Comparison of ENCODE assay signal across 19 mouse cellular contexts in the genomic region with DNA sequence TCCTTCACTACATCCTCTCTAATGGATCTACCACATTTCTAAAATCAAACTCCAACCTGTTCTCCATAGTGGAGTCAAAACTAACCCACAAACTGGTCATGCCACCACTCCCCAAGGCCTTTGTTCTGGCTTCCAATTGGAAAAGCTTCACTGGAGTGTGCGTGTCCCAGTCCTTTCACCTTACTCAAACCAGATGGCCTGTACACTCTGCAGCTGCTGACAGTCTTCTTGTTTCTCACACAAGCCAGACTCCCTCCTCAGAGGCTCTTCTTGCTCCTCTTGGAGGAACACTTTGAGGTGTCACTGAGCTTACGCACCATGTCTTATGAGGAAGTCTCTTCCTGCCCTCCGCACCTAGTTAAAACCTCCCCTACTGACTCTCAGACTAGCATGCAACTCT. TPM values are rescaled to one million over a fixed set of nuclear protein-coding genes. Genes with fewer than 3 reads are reported as not detected.
DNase-seq lines count a peak whose midpoint lies in the region; ATAC-seq and TF ChIP-seq lines count a peak whose summit lies in the region.
"Had no signal": no experiment of that assay in that cellular context is flagged by ENCODE, and none has a peak within 500 bp of the region (broad histone marks: within the 10 kb centered on the region; RNA-seq: fewer than 3 reads in every experiment).

No protein-coding gene starts in this region.

- H3K4me2 ChIP-seq in embryonic facial prominence, embryonic 12.5 days (replicated peaks), result 0 out of 2 replicates have a peak overlapping the region, but pooled peaks have one; percentile 5
- H3K4me2 ChIP-seq in liver, embryonic 12.5 days, result peak overlapping the region; percentile 7; the same call in 1 of the 2 replicates
- peak overlapping the region; percentile 11; the same call in 1 of the 2 replicates for H3K4me2 ChIP-seq in liver, embryonic 14.5 days (ENCODE audit: low read depth)
- H3K4me2 ChIP-seq: heart, embryonic 12.5 days had no signal

- 84% methylated on average over 3 of the region's 3 CpGs for WGBS in embryonic facial prominence, embryonic 12.5 days
- WGBS in embryonic facial prominence, embryonic 10.5 days, result 86% methylated on average over 3 of the region's 3 CpGs
- WGBS in liver, embryonic 12.5 days (ENCODE audit: insufficient replicate concordance), result 87% methylated on average over 3 of the region's 3 CpGs
- 87% methylated on average over 3 of the region's 3 CpGs for WGBS in liver, embryonic 14.5 days (ENCODE audit: insufficient replicate concordance)

- no peak overlapping the region for H3K27ac ChIP-seq in embryonic facial prominence, embryonic 12.5 days
- no peak overlapping the region for H3K27ac ChIP-seq in embryonic facial prominence, embryonic 10.5 days (replicated peaks)
- no peak overlapping the region for H3K27ac ChIP-seq in liver, embryonic 12.5 days
- no peak overlapping the region for H3K27ac ChIP-seq in liver, embryonic 14.5 days
- H3K27ac ChIP-seq: hindbrain, embryonic 10.5 days had no signal

- TF ChIP-seq CTCF in liver, embryonic 14.5 days (IDR thresholded peaks at IDR 0.05; ENCODE audit: low read depth), result no peak

- peaks cover 7% of the 10 kb centered on the region; the same call in 1 of the 2 replicates for H3K36me3 ChIP-seq in embryonic facial prominence, embryonic 12.5 days
- H3K36me3 ChIP-seq in embryonic facial prominence, embryonic 10.5 days (replicated peaks), result peaks cover 25% of the 10 kb centered on the region
- H3K36me3 ChIP-seq in liver, embryonic 12.5 days, result peaks cover 14% of the 10 kb centered on the region
- H3K36me3 ChIP-seq in liver, embryonic 14.5 days (replicated peaks; ENCODE audit: control insufficient read depth, insufficient read depth, low read depth), result peaks cover 5% of the 10 kb centered on the region; the same call in 1 of the 2 replicates

- H3K4me1 ChIP-seq in embryonic facial prominence, embryonic 12.5 days, result peaks cover 21% of the 10 kb centered on the region
- H3K4me1 ChIP-seq in embryonic facial prominence, embryonic 10.5 days, result peaks cover 28% of the 10 kb centered on the region
- H3K4me1 ChIP-seq in liver, embryonic 12.5 days, result peaks cover 38% of the 10 kb centered on the region
- peaks cover 14 to 17% of the 10 kb centered on the region in 2 experiments for H3K4me1 ChIP-seq in liver, embryonic 14.5 days (replicated peaks; ENCODE audit: control insufficient read depth in 2 of 2, insufficient read depth in 2 of 2, low read length in 1 of 2)

- ATAC-seq in embryonic facial prominence, embryonic 12.5 days (ENCODE audit: insufficient number of reproducible peaks, insufficient read depth, low FRiP score, low TSS enrichment), result no peak
- no peak for ATAC-seq in liver, embryonic 12.5 days
- ATAC-seq in liver, embryonic 14.5 days (ENCODE audit: insufficient read depth), result no peak
- ATAC-seq: forebrain, embryonic 16.5 days; hindbrain, embryonic 16.5 days; inflammation-experienced regulatory T-cells, adult 6 months had no signal

- H3K9ac ChIP-seq in embryonic facial prominence, embryonic 12.5 days, result no peak overlapping the region
- no peak overlapping the region; the same call in 1 of the 2 replicates for H3K9ac ChIP-seq in liver, embryonic 12.5 days
- H3K9ac ChIP-seq in liver, embryonic 14.5 days (replicated peaks), result no peak overlapping the region
- H3K9ac ChIP-seq: heart, embryonic 12.5 days had no signal

- H3K4me3 ChIP-seq in embryonic facial prominence, embryonic 12.5 days, result no peak overlapping the region
- no peak overlapping the region for H3K4me3 ChIP-seq in embryonic facial prominence, embryonic 10.5 days
- H3K4me3 ChIP-seq in liver, embryonic 12.5 days, result no peak overlapping the region
- H3K4me3 ChIP-seq in liver, embryonic 14.5 days (ENCODE audit: insufficient read depth in 1 of 2, low read depth in 2 of 2, low read length in 2 of 2), result no peak overlapping the region
- H3K4me3 ChIP-seq: heart, embryonic 12.5 days had no signal

- no peaks in the 10 kb centered on the region for H3K27me3 ChIP-seq in embryonic facial prominence, embryonic 12.5 days
- H3K27me3 ChIP-seq in embryonic facial prominence, embryonic 10.5 days (replicated peaks; ENCODE audit: low read depth, poor library complexity, severe bottlenecking), result no peaks in the 10 kb centered on the region
- no peaks in the 10 kb centered on the region for H3K27me3 ChIP-seq in liver, embryonic 12.5 days (replicated peaks)
- H3K27me3 ChIP-seq in liver, embryonic 14.5 days (ENCODE audit: control insufficient read depth, insufficient read depth, low read length), result no peaks in the 10 kb centered on the region
- H3K27me3 ChIP-seq: CH12.LX; heart, embryonic 12.5 days had no signal

- no peak for TF ChIP-seq EP300 in liver, embryonic 14.5 days (IDR thresholded peaks at IDR 0.05; ENCODE audit: low read depth)

- DNase-seq in embryonic facial prominence, embryonic 10.5 days (ENCODE audit: low spot score), result no peak
- DNase-seq in liver (no peak), MN1 (ENCODE audit: low spot score) (peak; percentile 61)
- no peak for DNase-seq in liver, embryonic 14.5 days (ENCODE audit: low read depth in 3 of 3, low spot score in 3 of 3)
- no peak for DNase-seq in right cerebral cortex, postnatal 4 days
- DNase-seq: adrenal gland, postnatal 10 days; cerebellum, adult 11 months; cerebellum, adult 9-11 months; cerebellum, postnatal 36 days; gastrocnemius, postnatal 25 days had no signal

- no peaks in the 10 kb centered on the region for H3K9me3 ChIP-seq in embryonic facial prominence, embryonic 12.5 days
- no peaks in the 10 kb centered on the region for H3K9me3 ChIP-seq in embryonic facial prominence, embryonic 10.5 days
- H3K9me3 ChIP-seq in liver, embryonic 12.5 days (replicated peaks), result no peaks in the 10 kb centered on the region
- H3K9me3 ChIP-seq in liver, embryonic 14.5 days (ENCODE audit: control insufficient read depth, low read length), result no peaks in the 10 kb centered on the region
- H3K9me3 ChIP-seq: heart, embryonic 12.5 days; hindbrain, embryonic 10.5 days had no signal

RNA-seq across cellular contexts. Expression of a gene that starts 3.1 kb away (rescaled TPM):
- 22.3 and 24.8 TPM in 2 replicates for polyA plus RNA-seq in embryonic facial prominence, embryonic 12.5 days (2016; fragmentation: Nextera tagmentation; extraction: Ambion mirVana)
- 13.8 and 15.4 TPM in 2 replicates for polyA plus RNA-seq in embryonic facial prominence, embryonic 10.5 days (2016; fragmentation: Nextera tagmentation; extraction: Ambion mirVana)
- polyA plus RNA-seq in liver, embryonic 12.5 days (2016; fragmentation: Nextera tagmentation; extraction: Ambion mirVana), result 13.0 and 13.8 TPM in 2 replicates
- polyA plus RNA-seq in liver, embryonic 14.5 days (2012; rRNA removed), result 2.7 and 4.0 TPM in 2 replicates
- polyA plus RNA-seq in liver, embryonic 14.5 days (2014; fragmentation: Nextera tagmentation; extraction: Ambion mirVana), result 5.1 and 6.6 TPM in 2 replicates

RNA-seq across cellular contexts. Expression of a gene that starts 3.1 kb away (rescaled TPM):
- polyA plus RNA-seq in embryonic facial prominence, embryonic 12.5 days (2016; fragmentation: Nextera tagmentation; extraction: Ambion mirVana), result 16.6 and 18.0 TPM in 2 replicates
- 19.0 and 19.4 TPM in 2 replicates for polyA plus RNA-seq in embryonic facial prominence, embryonic 10.5 days (2016; fragmentation: Nextera tagmentation; extraction: Ambion mirVana)
- polyA plus RNA-seq in liver, embryonic 12.5 days (2016; fragmentation: Nextera tagmentation; extraction: Ambion mirVana), result 13.0 and 15.3 TPM in 2 replicates
- polyA plus RNA-seq in liver, embryonic 14.5 days (2012; rRNA removed), result 4.8 and 7.9 TPM in 2 replicates
- polyA plus RNA-seq in liver, embryonic 14.5 days (2014; fragmentation: Nextera tagmentation; extraction: Ambion mirVana), result 11.2 and 11.5 TPM in 2 replicates

RNA-seq across cellular contexts. Expression of a gene that starts 27.4 kb away (rescaled TPM):
- 0.15 TPM in 1 of 2 replicates, not detected in the other for polyA plus RNA-seq in embryonic facial prominence, embryonic 12.5 days (2016; fragmentation: Nextera tagmentation; extraction: Ambion mirVana)
- not detected in 2 replicates for polyA plus RNA-seq in embryonic facial prominence, embryonic 10.5 days (2016; fragmentation: Nextera tagmentation; extraction: Ambion mirVana)
- polyA plus RNA-seq in liver, embryonic 12.5 days (2016; fragmentation: Nextera tagmentation; extraction: Ambion mirVana), result not detected in 2 replicates
- polyA plus RNA-seq in liver, embryonic 14.5 days (2012; rRNA removed), result not detected in 2 replicates
- polyA plus RNA-seq in liver, embryonic 14.5 days (2014; fragmentation: Nextera tagmentation; extraction: Ambion mirVana), result not detected in 2 replicates
- polyA plus RNA-seq: forebrain, embryonic 11.5 days; forebrain, embryonic 16.5 days; heart, embryonic 12.5 days; hindbrain, embryonic 16.5 days; inflammation-experienced regulatory T-cells, adult 6 months had no signal

RNA-seq across cellular contexts. Expression of a gene that starts 33.4 kb away (rescaled TPM):
- polyA plus RNA-seq in embryonic facial prominence, embryonic 12.5 days (2016; fragmentation: Nextera tagmentation; extraction: Ambion mirVana), result 33.8 and 41.8 TPM in 2 replicates
- 29.0 and 33.9 TPM in 2 replicates for polyA plus RNA-seq in embryonic facial prominence, embryonic 10.5 days (2016; fragmentation: Nextera tagmentation; extraction: Ambion mirVana)
- 24.7 and 25.1 TPM in 2 replicates for polyA plus RNA-seq in liver, embryonic 12.5 days (2016; fragmentation: Nextera tagmentation; extraction: Ambion mirVana)
- polyA plus RNA-seq in liver, embryonic 14.5 days (2012; rRNA removed), result 3.7 and 6.1 TPM in 2 replicates
- 11.3 and 13.8 TPM in 2 replicates for polyA plus RNA-seq in liver, embryonic 14.5 days (2014; fragmentation: Nextera tagmentation; extraction: Ambion mirVana)
